Comparison of ENCODE assay signal across 14 mouse cellular contexts in genomic region chr15:36993435-36994178, GRCm38 (mm10). TPM values are rescaled to one million over a fixed set of nuclear protein-coding genes. Genes with fewer than 3 reads are reported as not detected.
DNase-seq lines count a peak whose midpoint lies in the region; ATAC-seq lines count a peak whose summit lies in the region.
"Had no signal": no experiment of that assay in that cellular context is flagged by ENCODE, and none has a peak within 500 bp of the region (broad histone marks: within the 10 kb centered on the region; RNA-seq: fewer than 3 reads in every experiment).

No protein-coding gene starts in this region.

- peak; percentile 60; the same call in 1 of the 2 replicates for ATAC-seq in hindbrain, embryonic 11.5 days (ENCODE audit: low FRiP score)
- ATAC-seq in embryonic facial prominence, embryonic 14.5 days (ENCODE audit: low read depth) = no peak; the same call in 1 of the 2 replicates
- ATAC-seq in limb, embryonic 13.5 days (ENCODE audit: low FRiP score, low read depth) = no peak
- no peak for ATAC-seq in intestine, embryonic 15.5 days
- no peak for ATAC-seq in erythroid progenitor cell, adult 5-6 weeks (replicated peaks; ENCODE audit: low FRiP score, poor library complexity, severe bottlenecking)
- ATAC-seq: activated CD4-positive, CD25-positive, alpha-beta regulatory T cell, adult 4 months; intestine, embryonic 16.5 days had no signal

- H3K4me1 ChIP-seq in hindbrain, embryonic 11.5 days (replicated peaks; ENCODE audit: control insufficient read depth, insufficient read depth, low read length) = 0 out of 2 replicates have a peak, but pooled peaks cover 3% of the 10 kb centered on the region
- H3K4me1 ChIP-seq in hindbrain, embryonic 10.5 days (replicated peaks) = peaks cover 53% of the 10 kb centered on the region
- H3K4me1 ChIP-seq in embryonic facial prominence, embryonic 14.5 days (ENCODE audit: control insufficient read depth, insufficient read depth, low read length) = no peaks in the 10 kb centered on the region
- no peaks in the 10 kb centered on the region for H3K4me1 ChIP-seq in limb, embryonic 13.5 days
- no peaks in the 10 kb centered on the region for H3K4me1 ChIP-seq in intestine, embryonic 15.5 days (replicated peaks)

- H3K36me3 ChIP-seq in hindbrain, embryonic 11.5 days (ENCODE audit: control insufficient read depth, insufficient read depth, low read length) = peaks cover 10% of the 10 kb centered on the region
- peaks cover 37% of the 10 kb centered on the region for H3K36me3 ChIP-seq in hindbrain, embryonic 10.5 days
- peaks cover 20% of the 10 kb centered on the region for H3K36me3 ChIP-seq in embryonic facial prominence, embryonic 14.5 days (ENCODE audit: control insufficient read depth, insufficient read depth, low read length)
- peaks cover 19% of the 10 kb centered on the region for H3K36me3 ChIP-seq in limb, embryonic 13.5 days
- H3K36me3 ChIP-seq in intestine, embryonic 15.5 days = peaks cover 14% of the 10 kb centered on the region

- H3K27me3 ChIP-seq in hindbrain, embryonic 11.5 days (ENCODE audit: control insufficient read depth, insufficient read depth, low read length) = no peaks in the 10 kb centered on the region
- H3K27me3 ChIP-seq in hindbrain, embryonic 10.5 days (ENCODE audit: insufficient read depth, poor library complexity, severe bottlenecking) = no peaks in the 10 kb centered on the region
- H3K27me3 ChIP-seq in embryonic facial prominence, embryonic 14.5 days (replicated peaks; ENCODE audit: control insufficient read depth, insufficient read depth, low read length) = no peaks in the 10 kb centered on the region
- H3K27me3 ChIP-seq in limb, embryonic 13.5 days = no peaks in the 10 kb centered on the region
- no peaks in the 10 kb centered on the region for H3K27me3 ChIP-seq in intestine, embryonic 15.5 days (replicated peaks)

- intact Hi-C loops in left cerebral cortex, postnatal 36 days (cut with DNase I) = no loop called here

- H3K4me3 ChIP-seq in hindbrain, embryonic 11.5 days (ENCODE audit: low read depth, low read length) = no peak overlapping the region
- no peak overlapping the region for H3K4me3 ChIP-seq in hindbrain, embryonic 10.5 days
- H3K4me3 ChIP-seq in embryonic facial prominence, embryonic 14.5 days (ENCODE audit: low read depth, low read length) = no peak overlapping the region
- no peak overlapping the region for H3K4me3 ChIP-seq in limb, embryonic 13.5 days
- H3K4me3 ChIP-seq in intestine, embryonic 15.5 days (replicated peaks) = no peak overlapping the region

- WGBS in hindbrain, embryonic 11.5 days = 65% methylated on average over 8 of the region's 8 CpGs
- WGBS in hindbrain, embryonic 10.5 days = 68% methylated on average over 8 of the region's 8 CpGs
- WGBS in embryonic facial prominence, embryonic 14.5 days = 61% methylated on average over 8 of the region's 8 CpGs
- WGBS in limb, embryonic 13.5 days = 59% methylated on average over 8 of the region's 8 CpGs
- whole genome bisulfite sequencing in intestine, embryonic 15.5 days = 84% methylated on average over 8 of the region's 8 CpGs

- H3K9ac ChIP-seq in hindbrain, embryonic 11.5 days (ENCODE audit: low read depth, low read length) = no peak overlapping the region
- H3K9ac ChIP-seq in embryonic facial prominence, embryonic 14.5 days (ENCODE audit: low read depth, low read length) = no peak overlapping the region
- no peak overlapping the region for H3K9ac ChIP-seq in limb, embryonic 13.5 days
- no peak overlapping the region for H3K9ac ChIP-seq in intestine, embryonic 15.5 days
- H3K9ac ChIP-seq: lung, embryonic 14.5 days had no signal

- no peak overlapping the region for H3K4me2 ChIP-seq in hindbrain, embryonic 11.5 days (replicated peaks; ENCODE audit: low read depth, low read length)
- no peak overlapping the region for H3K4me2 ChIP-seq in embryonic facial prominence, embryonic 14.5 days (ENCODE audit: low read depth, low read length)
- no peak overlapping the region for H3K4me2 ChIP-seq in limb, embryonic 13.5 days (replicated peaks)
- H3K4me2 ChIP-seq in intestine, embryonic 15.5 days (replicated peaks) = no peak overlapping the region
- H3K4me2 ChIP-seq: lung, embryonic 14.5 days had no signal

- H3K9me3 ChIP-seq in hindbrain, embryonic 11.5 days (ENCODE audit: control insufficient read depth, low read length) = no peaks in the 10 kb centered on the region
- H3K9me3 ChIP-seq in hindbrain, embryonic 10.5 days = peaks cover 11% of the 10 kb centered on the region
- peaks cover 9% of the 10 kb centered on the region for H3K9me3 ChIP-seq in embryonic facial prominence, embryonic 14.5 days (ENCODE audit: control insufficient read depth, low read length)
- H3K9me3 ChIP-seq in limb, embryonic 13.5 days = peaks cover 5% of the 10 kb centered on the region
- peaks cover 4% of the 10 kb centered on the region; the same call in 1 of the 2 replicates for H3K9me3 ChIP-seq in intestine, embryonic 15.5 days

- no peak overlapping the region for H3K27ac ChIP-seq in hindbrain, embryonic 11.5 days (ENCODE audit: low read depth, low read length)
- no peak overlapping the region for H3K27ac ChIP-seq in hindbrain, embryonic 10.5 days
- H3K27ac ChIP-seq in embryonic facial prominence, embryonic 14.5 days (replicated peaks; ENCODE audit: low read depth, low read length) = peak overlapping the region; percentile 24; the same call in 1 of the 2 replicates
- H3K27ac ChIP-seq in limb, embryonic 13.5 days = 0 out of 2 replicates have a peak overlapping the region, but pooled peaks have one; percentile 33
- H3K27ac ChIP-seq in intestine, embryonic 15.5 days = no peak overlapping the region

- peak; percentile 45 for DNase-seq in hindbrain, embryonic 11.5 days (ENCODE audit: low spot score)
- no peak for DNase-seq in hindbrain, embryonic 10.5 days (ENCODE audit: low spot score)
- DNase-seq in embryonic facial prominence, embryonic 14.5 days (ENCODE audit: low spot score) = peak; percentile 40
- peak; percentile 33 to 56 for DNase-seq in lung, postnatal 4 days
- DNase-seq in left cerebral cortex, postnatal 36 days (ENCODE audit: low spot score in 2 of 2) = no peak
- DNase-seq: cerebellum, adult 18-20 months; kidney, postnatal 4 days; lung, embryonic 14.5 days; spleen, adult 18-20 months had no signal

RNA-seq across cellular contexts. Expression of gene Zfp706, which starts 14.0 kb away (rescaled TPM):
- polyA plus RNA-seq in hindbrain, embryonic 11.5 days (2014; fragmentation: Nextera tagmentation; extraction: Ambion mirVana) = 360 and 376 TPM in 2 replicates
- 459 and 460 TPM in 2 replicates for polyA plus RNA-seq in hindbrain, embryonic 10.5 days (2016; fragmentation: Nextera tagmentation; extraction: Ambion mirVana)
- polyA plus RNA-seq in embryonic facial prominence, embryonic 14.5 days (2014; fragmentation: Nextera tagmentation; extraction: Ambion mirVana) = 379 and 391 TPM in 2 replicates
- 434 and 448 TPM in 2 replicates for polyA plus RNA-seq in limb, embryonic 13.5 days (2015; fragmentation: Nextera tagmentation; extraction: Ambion mirVana)
- 544 and 685 TPM in 2 replicates for polyA plus RNA-seq in intestine, embryonic 15.5 days (2015; fragmentation: Nextera tagmentation; extraction: Ambion mirVana)
- 100 to 1,000 TPM; 222 TPM for total RNA-seq in left cerebral cortex, postnatal 36 days (2021)
- total RNA-seq in erythroid progenitor cell, adult 5-6 weeks (2015; ENCODE audit: low replicate concordance) = 44.9 and 71.7 TPM in 2 replicates
- 7.3 and 18.0 TPM in 2 replicates for total RNA-seq in erythroid progenitor cell, adult 5-6 weeks (2017; ENCODE audit: low replicate concordance)

Comparison
In these comparisons a context has a peak if more than half of its experiments do, and no peak if none do; other contexts are left out.
1. DNase-seq: peak in hindbrain, embryonic 11.5 days (single experiment), embryonic facial prominence, embryonic 14.5 days (single experiment) and lung, postnatal 4 days (2 of 2); none in hindbrain, embryonic 10.5 days (single experiment) and left cerebral cortex, postnatal 36 days (0 of 2).
2. H3K27ac ChIP-seq: peak in embryonic facial prominence, embryonic 14.5 days (single experiment) and limb, embryonic 13.5 days (single experiment); none in hindbrain, embryonic 11.5 days (single experiment), hindbrain, embryonic 10.5 days (single experiment) and intestine, embryonic 15.5 days (single experiment).